Mouse (Mus musculus) liver, embryonic 14.5 days (tissue): ENCODE results near the gene Gm37240. TPM values are rescaled to one million over a fixed set of nuclear protein-coding genes. Genes with fewer than 3 reads are reported as not detected.
A peak's percentile ranks its signal among the peaks of the same experiment; 100 is the strongest.

ENCODE experiments used
- ATAC-seq: fragments of 200-750 bp; cut with Nextera tagmentation; 2 replicates; pipeline ENCODE4 v1.8.0; 2017; ENCODE audit warnings: moderate number of reproducible peaks, mild to moderate bottlenecking, moderate library complexity; ENCODE audit not compliant: insufficient read depth
- DNase-seq, 3 experiments: peaks; one replicate each; pipeline ENCODE4 v3.0.0-alpha.2; 2012 to 2013; ENCODE audit warnings: low read depth in 3 of 3, low spot score in 3 of 3
- H3K27ac ChIP-seq: fragments of 300-500 bp; sonication (generic); 2 replicates; pipeline ENCODE4 v1.5.1; 2014; ENCODE audit warnings: moderate library complexity, mild to moderate bottlenecking, control low read depth, inconsistent platforms
- H3K27me3 ChIP-seq: fragments of 300-500 bp; sonication (generic); 2 replicates; pipeline ENCODE4 v1.6.1; 2014; ENCODE audit warnings: mild to moderate bottlenecking, low read length, moderate library complexity; ENCODE audit not compliant: control insufficient read depth, insufficient read depth
- H3K36me3 ChIP-seq: fragments of 300-500 bp; sonication (generic); replicated peaks from 2 replicates; pipeline ENCODE4 v1.6.1; 2014; ENCODE audit warnings: low read depth; ENCODE audit not compliant: control insufficient read depth, insufficient read depth
- H3K4me1 ChIP-seq, 2 experiments: fragments of 200-500 bp in 1 of 2; fragments of 300-500 bp in 1 of 2; sonication (generic) in 1 of 2; replicated peaks; 2 replicates each; pipeline ENCODE4 v1.6.1; 2012 to 2014; ENCODE audit warnings: antibody characterized with exemption in 1 of 2, inconsistent platforms in 1 of 2, low read length in 1 of 2; ENCODE audit not compliant: control insufficient read depth in 2 of 2, insufficient read depth in 2 of 2
- H3K4me2 ChIP-seq: fragments of 300-500 bp; sonication (generic); 2 replicates; pipeline ENCODE4 v1.6.1; 2014; ENCODE audit warnings: low read depth, mild to moderate bottlenecking, control low read depth, moderate library complexity
- H3K4me3 ChIP-seq, 2 experiments: fragments of 200-500 bp in 1 of 2; fragments of 300-500 bp in 1 of 2; sonication (generic) in 1 of 2; 2 replicates each; pipeline ENCODE4 v1.5.1; 2012 to 2014; ENCODE audit warnings: low read depth in 2 of 2, low read length in 2 of 2, mild to moderate bottlenecking in 2 of 2, control low read depth in 1 of 2, inconsistent platforms in 1 of 2, moderate library complexity in 1 of 2; ENCODE audit not compliant: insufficient read depth in 1 of 2
- H3K9ac ChIP-seq: fragments of 300-500 bp; sonication (generic); replicated peaks from 2 replicates; pipeline ENCODE4 v1.6.1; 2014; ENCODE audit warnings: mild to moderate bottlenecking, control low read depth, moderate library complexity
- H3K9me3 ChIP-seq: fragments of 300-500 bp; sonication (generic); 2 replicates; pipeline ENCODE4 v1.6.1; 2016; ENCODE audit warnings: low read length, mixed read lengths; ENCODE audit not compliant: control insufficient read depth
- CTCF ChIP-seq: IDR thresholded peaks from 2 replicates; pipeline ENCODE4 v1.5.1; 2016; ENCODE audit warnings: antibody characterized with exemption, low read depth, control low read depth
- EP300 ChIP-seq: IDR thresholded peaks from 2 replicates; pipeline ENCODE4 v1.6.1; 2016; ENCODE audit warnings: antibody characterized with exemption, low read depth
- WGBS: fragments of 180-500 bp; shearing (Covaris S2); extraction: QIAGEN DNeasy Blood & Tissue Kit; methylation state at CpG from one replicate; pipeline ENCODE4 v1.1.7; 2014; ENCODE audit not compliant: insufficient replicate concordance; 5-methylcytosine and 5-hydroxymethylcytosine counted together
- polyA plus RNA-seq, 2 experiments: library from polyadenylated mRNA; depleted of rRNA in 1 of 2; stranded (reverse) in 1 of 2; unstranded in 1 of 2; fragments of >200 nt; fragmentation: Nextera tagmentation in 1 of 2; extraction: Ambion mirVana in 1 of 2; gene quantifications; 2 replicates each; pipeline versions ENCODE4 v1.2.1 to v1.2.3; 2012 to 2014

The Gm37240 gene
- polyA plus RNA-seq, 2 experiments: 0.03 to 0.30 TPM

DNA sequence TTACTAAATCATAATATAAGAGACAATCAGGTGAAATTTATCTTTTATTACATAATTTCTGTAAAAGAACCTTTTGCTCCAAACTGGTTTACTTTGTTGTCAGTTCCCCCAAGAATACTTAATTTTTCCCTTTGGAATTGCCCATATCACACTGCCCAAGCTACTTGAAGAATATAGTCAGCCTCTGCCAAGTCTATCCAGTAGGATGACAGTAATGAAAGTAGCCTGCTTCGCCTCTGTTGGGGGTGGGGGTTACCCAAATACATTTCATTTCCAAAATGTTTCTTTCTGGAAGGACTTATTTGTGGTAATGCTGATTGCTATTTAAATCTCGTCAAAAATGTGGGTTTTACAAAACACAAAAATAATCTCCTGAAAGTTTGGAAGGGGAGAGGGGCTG is 935.6 kb downstream of the Gm37240 start:
- H3K4me3 ChIP-seq: no peak overlapping the region
- H3K4me1 ChIP-seq: no peaks in the 10 kb centered on the region
- ATAC-seq (no peak), DNase-seq (no peak)
- no peak overlapping the region for H3K27ac ChIP-seq
- no peaks in the 10 kb centered on the region for H3K27me3 ChIP-seq
- TF ChIP-seq CTCF (no peak), EP300 (no peak)
- no peak overlapping the region for H3K4me2 ChIP-seq
- H3K9ac ChIP-seq: no peak overlapping the region
- 51% methylated on average over 2 of the region's 2 CpGs for WGBS
- H3K36me3 ChIP-seq: no peaks in the 10 kb centered on the region
- no peaks in the 10 kb centered on the region for H3K9me3 ChIP-seq

GRCm38 (mm10) chr3:84949387-84949786 is 937.9 kb downstream of the Gm37240 start:
- 82% methylated on average over 4 of the region's 4 CpGs for WGBS
- peaks cover 4% of the 10 kb centered on the region in 2 experiments for H3K4me1 ChIP-seq
- H3K4me3 ChIP-seq: no peak overlapping the region
- TF ChIP-seq CTCF: no peak
- no peak for TF ChIP-seq EP300
- ATAC-seq: no peak
- no peak for DNase-seq
- H3K27ac ChIP-seq: no peak overlapping the region
- H3K27me3 ChIP-seq: no peaks in the 10 kb centered on the region
- H3K9ac ChIP-seq: no peak overlapping the region
- no peak overlapping the region for H3K4me2 ChIP-seq
- H3K9me3 ChIP-seq: no peaks in the 10 kb centered on the region
- no peaks in the 10 kb centered on the region for H3K36me3 ChIP-seq

DNA sequence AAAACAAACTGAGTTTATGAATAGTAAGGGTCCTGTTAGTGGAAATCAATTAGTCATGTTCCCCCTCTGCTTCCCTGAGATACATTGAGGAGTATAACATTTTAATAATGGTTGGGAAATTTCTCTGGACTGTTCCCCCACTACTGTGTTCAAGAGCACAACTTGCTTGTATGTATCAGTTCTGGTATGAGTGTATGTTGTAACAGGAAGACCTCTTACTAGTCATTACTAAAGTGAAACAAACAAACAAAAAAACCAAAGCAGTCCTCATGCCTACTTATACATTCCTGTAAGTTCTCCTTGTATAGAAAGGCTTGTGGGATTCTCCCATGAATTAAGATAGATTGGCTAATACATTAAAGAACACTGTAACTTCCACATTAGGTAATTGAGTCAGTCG is 940.9 kb downstream of the Gm37240 start:
- no peak overlapping the region for H3K9ac ChIP-seq
- DNase-seq (no peak), ATAC-seq (no peak)
- no peak overlapping the region for H3K27ac ChIP-seq
- H3K36me3 ChIP-seq: no peaks in the 10 kb centered on the region
- WGBS: 83% methylated on average over 1 of the region's 1 CpGs
- H3K27me3 ChIP-seq: no peaks in the 10 kb centered on the region
- no peaks in the 10 kb centered on the region for H3K9me3 ChIP-seq
- no peak overlapping the region for H3K4me2 ChIP-seq
- no peak overlapping the region for H3K4me3 ChIP-seq
- peaks cover 4% of the 10 kb centered on the region in 2 experiments for H3K4me1 ChIP-seq
- no peak for TF ChIP-seq EP300
- no peak for TF ChIP-seq CTCF

- no peak for DNase-seq
- WGBS: 28% methylated on average over 3 of the region's 3 CpGs
Measured at GRCm38 (mm10) chr3:84944933-84945332, 942.4 kb downstream of the Gm37240 start.

DNA sequence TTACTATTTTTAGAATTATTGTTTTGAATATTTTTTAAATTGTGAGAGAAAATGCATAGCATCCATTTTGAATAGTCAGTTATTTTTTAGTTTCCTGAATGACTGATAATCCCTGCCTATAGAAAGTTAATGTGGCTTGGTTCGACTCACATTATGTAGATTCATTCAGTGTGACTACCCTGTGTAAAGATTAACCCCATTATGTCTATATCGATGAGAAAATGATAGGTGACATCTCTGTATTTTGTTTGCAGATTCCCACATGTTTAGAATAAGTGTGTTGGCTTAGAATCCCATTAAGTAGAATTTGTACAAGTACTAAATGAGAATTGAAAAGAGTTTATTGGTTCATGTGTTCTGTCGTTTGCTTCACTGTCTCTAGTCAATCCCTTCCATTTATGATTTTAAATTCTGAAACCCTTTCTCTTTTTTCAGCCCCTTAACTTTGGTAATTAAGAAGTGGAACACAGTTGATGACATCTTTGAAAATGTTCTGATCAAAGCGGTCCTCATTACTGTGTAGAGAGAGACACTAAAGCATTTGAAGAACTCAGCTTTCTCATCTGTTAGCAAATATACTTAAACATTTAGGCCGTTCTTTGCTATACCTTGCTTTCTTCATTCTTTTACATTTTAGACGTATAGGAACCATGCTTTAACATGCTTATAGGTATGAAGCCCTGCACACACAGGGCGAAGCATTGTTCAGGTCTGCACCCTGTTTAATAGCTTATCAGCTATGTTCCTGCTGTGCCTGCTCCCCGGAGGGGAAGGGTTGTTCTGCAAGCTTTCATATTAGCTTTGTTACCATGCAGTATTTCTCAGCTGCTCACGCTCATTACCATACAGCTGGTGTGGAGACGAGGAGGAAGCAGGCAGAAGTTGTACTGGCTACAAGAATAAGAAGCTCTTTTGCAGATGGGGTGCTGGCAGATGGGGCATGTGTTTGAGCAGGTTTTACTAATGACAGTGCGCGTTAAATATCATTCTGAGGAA is 949.7 kb downstream of the Gm37240 start:
- no peaks in the 10 kb centered on the region for H3K27me3 ChIP-seq
- H3K4me1 ChIP-seq: no peaks in the 10 kb centered on the region; a peak in 2 of 4 replicates
- no peaks in the 10 kb centered on the region for H3K9me3 ChIP-seq
- WGBS: 51% methylated on average over 12 of the region's 12 CpGs
- H3K27ac ChIP-seq: no peak overlapping the region
- H3K36me3 ChIP-seq: no peaks in the 10 kb centered on the region
- DNase-seq: no peak
- no peak overlapping the region for H3K9ac ChIP-seq
- no peak overlapping the region for H3K4me3 ChIP-seq
- ATAC-seq: peak; percentile 45; the same call in 1 of the 2 replicates
- no peak overlapping the region for H3K4me2 ChIP-seq
- TF ChIP-seq EP300: no peak
- no peak for TF ChIP-seq CTCF

More at GRCm38 (mm10) chr3:84944933-84945332, 942.4 kb downstream of the Gm37240 start:
- no peak for ATAC-seq
- no peaks in the 10 kb centered on the region for H3K27me3 ChIP-seq
- H3K36me3 ChIP-seq: no peaks in the 10 kb centered on the region
- no peak overlapping the region for H3K27ac ChIP-seq
- H3K4me3 ChIP-seq: no peak overlapping the region
- H3K4me1 ChIP-seq: peaks cover 4% of the 10 kb centered on the region in 2 experiments
- H3K9me3 ChIP-seq: no peaks in the 10 kb centered on the region
- H3K9ac ChIP-seq: no peak overlapping the region
- no peak overlapping the region for H3K4me2 ChIP-seq
- no peak for TF ChIP-seq CTCF
- peak; percentile 33 for TF ChIP-seq EP300
